Mouse (Mus musculus) monocyte, adult 5-6 weeks (primary cell): ENCODE results near the gene Xpo6. TPM values are rescaled to one million over a fixed set of nuclear protein-coding genes. Genes with fewer than 3 reads are reported as not detected.

ENCODE experiments used
- ATAC-seq: fragments of 153-309, 156-312 bp; replicated peaks from 2 replicates; pipeline ENCODE4 v1.8.0; 2017; ENCODE audit warnings: mild to moderate bottlenecking; ENCODE audit not compliant: low TSS enrichment, insufficient number of reproducible peaks, severe bottlenecking, poor library complexity, low FRiP score
- total RNA-seq: library from RNA; stranded (forward); fragments of 200-1000, 200-491, 200-594 nt; gene quantifications from 3 replicates; pipeline ENCODE4 v1.2.3, GENCODE M21; 2017

Xpo6 gene
- total RNA-seq, 1 experiment from 2014 or later, result 73.8 TPM

GRCm38 (mm10) chr7:126051910-126052309, 148.4 kb downstream of the Xpo6 start:
- no peak for ATAC-seq

Other genes with a start within 250 kb of the Xpo6 start
- not detected in 3 replicates for gene Gsg1l, start 118.1 kb downstream of the Xpo6 start, total RNA-seq
- 15.4 to 20.7 TPM (median 16.7 TPM) in 3 replicates for gene Sbk1, start 72.1 kb upstream of the Xpo6 start, total RNA-seq
- gene Lat, start 169.1 kb upstream of the Xpo6 start, total RNA-seq, result 14.9 to 47.4 TPM (median 19.3 TPM) in 3 replicates
- 10.4 to 11.6 TPM (median 10.7 TPM) in 3 replicates for gene Spns1, start 176.9 kb upstream of the Xpo6 start, total RNA-seq
- gene Nfatc2ip, start 196.2 kb upstream of the Xpo6 start, total RNA-seq, result 9.6 to 13.0 TPM (median 9.7 TPM) in 3 replicates
- gene Cd19, start 214.4 kb upstream of the Xpo6 start, total RNA-seq, result 49.1 to 63.4 TPM (median 61.8 TPM) in 3 replicates
- gene Rabep2, start 228.3 kb upstream of the Xpo6 start, total RNA-seq, result 37.8 to 61.5 TPM (median 58.5 TPM) in 3 replicates